ENCODE assay signal across 8 mouse cellular contexts in genomic region chr4:106617056-106617455, GRCm38 (mm10). TPM values are rescaled to one million over a fixed set of nuclear protein-coding genes. Genes with fewer than 3 reads are reported as not detected.
DNase-seq lines count a peak whose midpoint lies in the region; ATAC-seq lines count a peak whose summit lies in the region.

Gene Lexm, minus strand, starts transcription at chr4:106617241.

- peaks cover 8% of the 10 kb centered on the region for H3K27me3 ChIP-seq in kidney, embryonic 16.5 days (ENCODE audit: insufficient read depth, low read length)
- peaks cover 42% of the 10 kb centered on the region for H3K27me3 ChIP-seq in hindbrain, embryonic 13.5 days
- H3K27me3 ChIP-seq in midbrain, embryonic 13.5 days = peaks cover 12% of the 10 kb centered on the region

- WGBS in kidney, embryonic 16.5 days = under 1% methylated on average over 19 of the region's 19 CpGs
- WGBS in hindbrain, embryonic 13.5 days = 4% methylated on average over 18 of the region's 19 CpGs
- under 1% methylated on average over 17 of the region's 19 CpGs for WGBS in midbrain, embryonic 13.5 days

- H3K9me3 ChIP-seq in kidney, embryonic 16.5 days (ENCODE audit: low read length) = no peaks in the 10 kb centered on the region
- H3K9me3 ChIP-seq in hindbrain, embryonic 13.5 days = no peaks in the 10 kb centered on the region
- no peaks in the 10 kb centered on the region for H3K9me3 ChIP-seq in midbrain, embryonic 13.5 days

- ATAC-seq in kidney, embryonic 16.5 days (ENCODE audit: low FRiP score, low TSS enrichment) = no peak
- no peak for ATAC-seq in hindbrain, embryonic 13.5 days (ENCODE audit: low FRiP score)
- ATAC-seq in midbrain, embryonic 13.5 days = no peak

- peak within 1 kb of the TSS; percentile 45 for H3K4me2 ChIP-seq in kidney, embryonic 16.5 days (replicated peaks; ENCODE audit: low read depth, low read length)
- peak within 1 kb of the TSS; percentile 48 for H3K4me2 ChIP-seq in hindbrain, embryonic 13.5 days
- peak within 1 kb of the TSS; percentile 52 for H3K4me2 ChIP-seq in midbrain, embryonic 13.5 days (replicated peaks)

- no peak within 1 kb of the TSS for H3K9ac ChIP-seq in kidney, embryonic 16.5 days (replicated peaks; ENCODE audit: low read length)
- peak within 1 kb of the TSS; percentile 59 for H3K9ac ChIP-seq in hindbrain, embryonic 13.5 days
- no peak within 1 kb of the TSS; the same call in 1 of the 2 replicates for H3K9ac ChIP-seq in midbrain, embryonic 13.5 days (replicated peaks)

- DNase-seq in kidney, postnatal 25 days = no peak
- peak; percentile 11 to 17 for DNase-seq in adrenal gland, postnatal 36 days
- no peak for DNase-seq in cerebellum, adult 8-10 months
- DNase-seq in ovary, adult 18-20 months (ENCODE audit: low spot score) = no peak
- DNase-seq in spleen, adult 12 weeks (ENCODE audit: low spot score) = no peak

- H3K4me3 ChIP-seq in kidney, embryonic 16.5 days (ENCODE audit: low read length) = peak within 1 kb of the TSS; percentile 16; the same call in 1 of the 2 replicates
- H3K4me3 ChIP-seq in hindbrain, embryonic 13.5 days = peak within 1 kb of the TSS; percentile 22
- no peak within 1 kb of the TSS; the same call in 1 of the 2 replicates for H3K4me3 ChIP-seq in midbrain, embryonic 13.5 days (replicated peaks)

- H3K4me1 ChIP-seq in kidney, embryonic 16.5 days (ENCODE audit: insufficient read depth, low read length) = peaks cover 10% of the 10 kb centered on the region
- peaks cover 13% of the 10 kb centered on the region for H3K4me1 ChIP-seq in hindbrain, embryonic 13.5 days (replicated peaks)
- H3K4me1 ChIP-seq in midbrain, embryonic 13.5 days (replicated peaks) = peaks cover 9% of the 10 kb centered on the region

- H3K36me3 ChIP-seq in kidney, embryonic 16.5 days (ENCODE audit: insufficient read depth, low read length) = no peaks in the 10 kb centered on the region
- H3K36me3 ChIP-seq in hindbrain, embryonic 13.5 days = no peaks in the 10 kb centered on the region
- H3K36me3 ChIP-seq in midbrain, embryonic 13.5 days = no peaks in the 10 kb centered on the region

- H3K27ac ChIP-seq in kidney, embryonic 16.5 days (ENCODE audit: low read length) = no peak within 1 kb of the TSS
- no peak within 1 kb of the TSS for H3K27ac ChIP-seq in hindbrain, embryonic 13.5 days
- no peak within 1 kb of the TSS for H3K27ac ChIP-seq in midbrain, embryonic 13.5 days

RNA-seq across cellular contexts. Expression of gene Lexm, which starts in this region (rescaled TPM):
- polyA plus RNA-seq in kidney, embryonic 16.5 days (2015; fragmentation: Nextera tagmentation; extraction: Ambion mirVana) = not detected in 2 replicates
- not detected for total RNA-seq in adrenal gland, postnatal 36 days (2021)
- polyA plus RNA-seq in hindbrain, embryonic 13.5 days (2015; fragmentation: Nextera tagmentation; extraction: Ambion mirVana) = 0.10 TPM in 1 of 2 replicates, not detected in the other
- 0.13 TPM in 1 of 2 replicates, not detected in the other for polyA plus RNA-seq in midbrain, embryonic 13.5 days (2015; fragmentation: Nextera tagmentation; extraction: Ambion mirVana)

Comparison
In these comparisons a context has a peak if more than half of its experiments do, and no peak if none do; other contexts are left out.
1. Peak in DNase-seq in adrenal gland, postnatal 36 days; RNA of the gene not detected or under 1 TPM.